Mouse (Mus musculus) bone marrow, adult 2 months (tissue): ENCODE measurements around the gene Yif1b.

Experiments
- CTCF ChIP-seq: fragments of 200-500 bp; IDR thresholded peaks from 2 replicates; pipeline ENCODE4 v1.5.1; 2011; ENCODE audit warnings: low read length, control low read depth; ENCODE audit not compliant: control insufficient read depth, insufficient read depth
- POLR2A ChIP-seq: fragments of 200-500 bp; IDR thresholded peaks from 2 replicates; pipeline ENCODE4 v1.6.1; 2011; ENCODE audit warnings: low read depth, mild to moderate bottlenecking, control low read depth, low read length, borderline replicate concordance; ENCODE audit not compliant: control insufficient read depth

DNA sequence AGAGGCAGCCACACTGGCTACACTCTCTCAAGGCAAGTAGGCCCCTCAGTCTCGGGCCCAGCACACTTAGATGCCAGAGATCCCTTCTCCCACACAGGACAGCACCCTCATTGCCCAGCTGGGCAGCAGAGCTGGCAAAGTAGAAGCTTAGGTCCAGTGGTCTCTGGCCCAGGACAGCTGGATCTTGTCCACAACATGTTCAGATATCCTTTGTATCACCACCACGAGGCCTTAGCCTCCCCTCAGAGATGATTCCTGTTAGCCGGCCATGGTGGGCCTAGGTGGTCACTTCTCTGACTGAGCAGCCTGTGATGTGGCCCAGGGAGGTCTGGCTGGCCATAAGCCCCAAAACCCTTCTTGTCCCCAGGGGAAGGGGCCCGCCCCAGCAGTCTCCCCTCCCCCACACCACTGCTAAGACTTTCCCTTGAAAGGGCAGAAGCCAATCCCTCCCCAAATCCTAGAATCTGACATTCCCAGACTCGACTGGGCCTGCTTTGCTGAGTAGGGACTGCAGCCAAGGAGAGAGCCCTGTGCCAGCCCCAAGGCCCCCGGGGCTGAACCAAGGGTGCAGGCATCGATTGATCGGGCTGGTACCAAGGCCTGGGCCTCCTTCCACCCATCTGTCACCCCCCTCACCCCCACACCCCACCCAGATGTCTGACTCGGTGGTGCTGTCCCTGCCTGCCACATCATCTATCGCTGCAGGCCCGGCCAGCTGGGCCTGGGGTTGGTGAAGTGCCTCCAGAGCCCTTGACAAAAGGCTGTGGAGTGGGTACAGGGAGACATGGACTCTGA is 52.8 kb downstream of the Yif1b start:
- no peak for TF ChIP-seq CTCF
- TF ChIP-seq POLR2A, result no peak
